Mouse (Mus musculus): ENCODE data around the gene Rbm14. TPM values are rescaled to one million over a fixed set of nuclear protein-coding genes. Genes with fewer than 3 reads are reported as not detected.

Rbm14 gene
- 90.1 TPM for total RNA-seq (2023)

GRCm38 (mm10) chr19:4811063-4811908, at the start of gene Rbm14, which contains the start of gene Gm21992:
Rbm14 (minus strand) TSS chr19:4811634.
Gm21992 (minus strand) TSS chr19:4811612.

GRCm38 (mm10) chr19:4854552-4855469, 43.4 kb upstream of the Rbm14 start, which contains the start of gene Ctsf:
Ctsf (plus strand) TSS chr19:4855130.

GRCm38 (mm10) chr19:4839149-4839548, 27.7 kb upstream of the Rbm14 start, which contains the start of the genes Ccs and Ccdc87:
Ccs (minus strand) TSS chr19:4839332.
Ccdc87 (plus strand) TSS chr19:4839366.

GRCm38 (mm10) chr19:4793831-4794422, 17.5 kb downstream of the Rbm14 start, which contains the start of gene Rbm4:
Rbm4 (minus strand) TSS chr19:4793901.

GRCm38 (mm10) chr19:4756193-4756911, 55.1 kb downstream of the Rbm14 start, which contains the start of gene Rbm4b:
Rbm4b (plus strand) TSS chr19:4756497.

Other genes starting within 250 kb of the Rbm14 start
- gene Lrfn4, start 196.0 kb downstream of the Rbm14 start, total RNA-seq (2023) = 0.18 TPM
- 47.2 TPM for gene Rce1, start 186.0 kb downstream of the Rbm14 start, total RNA-seq (2023)
- not detected for gene Gm960, start 113.0 kb downstream of the Rbm14 start, total RNA-seq (2023)
- gene Sptbn2, start 100.5 kb downstream of the Rbm14 start, total RNA-seq (2023) = not detected
- gene Rbm4b, start 55.1 kb downstream of the Rbm14 start, total RNA-seq (2023) = 22.5 TPM
- 97.2 TPM for gene Rbm4, start 17.7 kb downstream of the Rbm14 start, total RNA-seq (2023)
- 44.3 TPM for gene Gm21992, start within 50 bp of the Rbm14 start, total RNA-seq (2023)
- gene Ccs, start 27.7 kb upstream of the Rbm14 start, total RNA-seq (2023) = 52.9 TPM
- gene Ccdc87, start 27.7 kb upstream of the Rbm14 start, total RNA-seq (2023) = not detected
- gene Ctsf, start 43.5 kb upstream of the Rbm14 start, total RNA-seq (2023) = 7.2 TPM
- gene Actn3, start 66.3 kb upstream of the Rbm14 start, total RNA-seq (2023) = not detected
- gene Zdhhc24, start 67.0 kb upstream of the Rbm14 start, total RNA-seq (2023) = 7.0 TPM
- gene Bbs1, start 95.0 kb upstream of the Rbm14 start, total RNA-seq (2023) = 3.3 TPM
- gene Dpp3, start 116.7 kb upstream of the Rbm14 start, total RNA-seq (2023) = 71.9 TPM
- gene Peli3, start 131.5 kb upstream of the Rbm14 start, total RNA-seq (2023) = 3.5 TPM
- 24.5 TPM for gene Mrpl11, start 150.5 kb upstream of the Rbm14 start, total RNA-seq (2023)
- 0.30 TPM for gene Npas4, start 178.7 kb upstream of the Rbm14 start, total RNA-seq (2023)
- gene Slc29a2, start 212.2 kb upstream of the Rbm14 start, total RNA-seq (2023) = 1.9 TPM
- gene B4gat1, start 227.2 kb upstream of the Rbm14 start, total RNA-seq (2023) = 4.6 TPM
- gene AC124502.3, start 227.3 kb upstream of the Rbm14 start, total RNA-seq (2023) = 2.0 TPM
- gene Brms1, start 229.7 kb upstream of the Rbm14 start, total RNA-seq (2023) = 52.2 TPM
- gene Rin1, start 238.8 kb upstream of the Rbm14 start, total RNA-seq (2023) = 6.4 TPM